Mouse (Mus musculus) left cerebral cortex, postnatal 25 days (tissue): ENCODE measurements at regions not wholly inside any gene's neighbourhood (a gene's known extent, or its start where the extent isn't known, plus 50 kb on each side); places are given as distances from the start of the nearest gene placed in this dataset.

Experiments used
- DNase-seq, 2 experiments: peaks; one replicate each; pipeline ENCODE4 v3.0.0; 2022; ENCODE audit warnings: low spot score in 2 of 2, mixed read lengths in 1 of 2
- intact Hi-C: fragments of 180-260 bp; cut with DNase I; formaldehyde crosslinking; loops from one replicate; pipeline ENCODE4 v1.15.1; 2025

- no peak for DNase-seq
- intact Hi-C loops: no loop called here
Measured at GRCm38 (mm10) chr2:178869160-178869559, 438.8 kb downstream of the Cdh26 start.

- intact Hi-C loops: no loop called here
- no peak for DNase-seq
Measured at GRCm38 (mm10) chr2:178878436-178878835, 448.1 kb downstream of the Cdh26 start.

GRCm38 (mm10) chr2:178885686-178886085 is 455.4 kb downstream of the Cdh26 start:
- DNase-seq: peak in 1 of 2 experiments; percentile 11
- intact Hi-C loops: loop anchor here (10.0 kb wide), 3 partner anchors 131 to 381 kb away; no protein-coding TSS in a partner anchor

- DNase-seq: no peak
- intact Hi-C loops: loop anchor here (10.0 kb wide), 3 partner anchors 134 to 384 kb away; no protein-coding TSS in a partner anchor
Measured at GRCm38 (mm10) chr2:178888704-178889103, 458.4 kb downstream of the Cdh26 start.

- intact Hi-C loops: no loop called here
Measured at GRCm38 (mm10) chr2:178902397-178902796, 472.1 kb downstream of the Cdh26 start.

GRCm38 (mm10) chr2:178909325-178909724 is 479.0 kb downstream of the Cdh26 start:
- intact Hi-C loops: no loop called here
- no peak for DNase-seq

More at GRCm38 (mm10) chr2:178902397-178902796, 472.1 kb downstream of the Cdh26 start:
- no peak for DNase-seq

- no peak for DNase-seq
- intact Hi-C loops: no loop called here
Measured at GRCm38 (mm10) chr2:178911646-178912045, 481.3 kb downstream of the Cdh26 start.

GRCm38 (mm10) chr2:178916316-178917033 is 486.1 kb downstream of the Cdh26 start:
- intact Hi-C loops: no loop called here

GRCm38 (mm10) chr2:178924456-178925115 is 494.3 kb downstream of the Cdh26 start:
- peak in 1 of 2 experiments; percentile 9 for DNase-seq
- intact Hi-C loops: no loop called here

More at GRCm38 (mm10) chr2:178916316-178917033, 486.1 kb downstream of the Cdh26 start:
- DNase-seq: peak in 1 of 2 experiments; percentile 50

- intact Hi-C loops: no loop called here
- DNase-seq: no peak
Measured at GRCm38 (mm10) chr2:178927038-178927660, 496.8 kb downstream of the Cdh26 start.

GRCm38 (mm10) chr2:178929033-178929432 is 498.7 kb downstream of the Cdh26 start:
- DNase-seq: peak; percentile 55 to 76
- intact Hi-C loops: no loop called here

- intact Hi-C loops: no loop called here
- no peak for DNase-seq
Measured at GRCm38 (mm10) chr2:178930125-178930524, 499.8 kb downstream of the Cdh26 start.

- no peak for DNase-seq
- intact Hi-C loops: no loop called here
Measured at GRCm38 (mm10) chr2:178948471-178948870, 493.8 kb upstream of the Cdh4 start.

- intact Hi-C loops: no loop called here
- no peak for DNase-seq
Measured at GRCm38 (mm10) chr2:178949103-178949502, 493.1 kb upstream of the Cdh4 start.

- intact Hi-C loops: no loop called here
- peak in 1 of 2 experiments; percentile 5 for DNase-seq
Measured at GRCm38 (mm10) chr2:178950304-178950703, 491.9 kb upstream of the Cdh4 start.

- intact Hi-C loops: no loop called here
- DNase-seq: peak in 1 of 2 experiments; percentile 27
Measured at GRCm38 (mm10) chr2:178954420-178955067, 487.7 kb upstream of the Cdh4 start.

GRCm38 (mm10) chr2:178958829-178959228 is 483.4 kb upstream of the Cdh4 start:
- intact Hi-C loops: no loop called here
- no peak for DNase-seq

- intact Hi-C loops: no loop called here
- DNase-seq: no peak
Measured at GRCm38 (mm10) chr2:178959603-178960002, 482.6 kb upstream of the Cdh4 start.

- no peak for DNase-seq
- intact Hi-C loops: no loop called here
Measured at GRCm38 (mm10) chr2:178967584-178968365, 474.5 kb upstream of the Cdh4 start.
